ENCODE assay signal across 13 mouse cellular contexts in genomic region chr16:35067095-35067494, GRCm38 (mm10). TPM values are rescaled to one million over a fixed set of nuclear protein-coding genes. Genes with fewer than 3 reads are reported as not detected.
A peak's percentile ranks its signal among the peaks of the same experiment; 100 is the strongest.
DNase-seq lines count a peak whose midpoint lies in the region; ATAC-seq lines count a peak whose summit lies in the region.
"Had no signal": no experiment of that assay in that cellular context is flagged by ENCODE, and none has a peak within 500 bp of the region (broad histone marks: within the 10 kb centered on the region; RNA-seq: fewer than 3 reads in every experiment).

No protein-coding gene starts in this region.

- DNase-seq in embryonic facial prominence, embryonic 11.5 days (ENCODE audit: low spot score): peak; percentile 11
- no peak for DNase-seq in embryonic facial prominence, embryonic 10.5 days (ENCODE audit: low spot score)
- DNase-seq in lung, adult 18-20 months: peak; percentile 15 to 21
- no peak for DNase-seq in lung, postnatal 10 days
- DNase-seq in frontal cortex, postnatal 36 days (ENCODE audit: low spot score in 2 of 2): peak; percentile 14 to 30
- DNase-seq in lung, postnatal 25 days (ENCODE audit: low spot score): peak; percentile 20
- DNase-seq in yolk sac, embryonic 10.5 days (ENCODE audit: low spot score): no peak
- DNase-seq in hindbrain, embryonic 11.5 days (ENCODE audit: low spot score): no peak
- DNase-seq: cerebellum, postnatal 10 days; kidney, postnatal 4 days; left cerebral cortex, postnatal 4 days had no signal

- H3K27me3 ChIP-seq in embryonic facial prominence, embryonic 11.5 days (ENCODE audit: control insufficient read depth, insufficient read depth, low read length): no peaks in the 10 kb centered on the region
- H3K27me3 ChIP-seq in embryonic facial prominence, embryonic 10.5 days (replicated peaks; ENCODE audit: low read depth, poor library complexity, severe bottlenecking): no peaks in the 10 kb centered on the region
- H3K27me3 ChIP-seq in hindbrain, embryonic 11.5 days (ENCODE audit: control insufficient read depth, insufficient read depth, low read length): no peaks in the 10 kb centered on the region

- H3K4me1 ChIP-seq in embryonic facial prominence, embryonic 11.5 days (ENCODE audit: control insufficient read depth, insufficient read depth, low read length): no peaks in the 10 kb centered on the region
- peaks cover 5% of the 10 kb centered on the region; the same call in 1 of the 2 replicates for H3K4me1 ChIP-seq in embryonic facial prominence, embryonic 10.5 days
- no peaks in the 10 kb centered on the region for H3K4me1 ChIP-seq in hindbrain, embryonic 11.5 days (replicated peaks; ENCODE audit: control insufficient read depth, insufficient read depth, low read length)

- no peak overlapping the region for H3K9ac ChIP-seq in embryonic facial prominence, embryonic 11.5 days (replicated peaks; ENCODE audit: low read length)
- no peak overlapping the region for H3K9ac ChIP-seq in hindbrain, embryonic 11.5 days (ENCODE audit: low read depth, low read length)

- H3K9me3 ChIP-seq in embryonic facial prominence, embryonic 11.5 days (replicated peaks; ENCODE audit: control insufficient read depth, low read length): no peaks in the 10 kb centered on the region
- no peaks in the 10 kb centered on the region for H3K9me3 ChIP-seq in embryonic facial prominence, embryonic 10.5 days
- H3K9me3 ChIP-seq in hindbrain, embryonic 11.5 days (ENCODE audit: control insufficient read depth, low read length): no peaks in the 10 kb centered on the region

- H3K4me3 ChIP-seq in embryonic facial prominence, embryonic 11.5 days (ENCODE audit: low read depth, low read length): no peak overlapping the region
- H3K4me3 ChIP-seq in embryonic facial prominence, embryonic 10.5 days: no peak overlapping the region
- H3K4me3 ChIP-seq in hindbrain, embryonic 11.5 days (ENCODE audit: low read depth, low read length): no peak overlapping the region
- H3K4me3 ChIP-seq: erythroblast, embryonic 14.5 days; myocyte had no signal

- no peak for ATAC-seq in embryonic facial prominence, embryonic 11.5 days (replicated peaks; ENCODE audit: insufficient number of reproducible peaks, low FRiP score, low TSS enrichment, low read depth)
- no peak for ATAC-seq in hindbrain, embryonic 11.5 days (ENCODE audit: low FRiP score)

- H3K4me2 ChIP-seq in embryonic facial prominence, embryonic 11.5 days (ENCODE audit: low read depth, low read length): no peak overlapping the region
- no peak overlapping the region for H3K4me2 ChIP-seq in hindbrain, embryonic 11.5 days (replicated peaks; ENCODE audit: low read depth, low read length)

- H3K27ac ChIP-seq in embryonic facial prominence, embryonic 11.5 days (replicated peaks; ENCODE audit: low read depth, low read length): no peak overlapping the region
- no peak overlapping the region for H3K27ac ChIP-seq in embryonic facial prominence, embryonic 10.5 days (replicated peaks)
- H3K27ac ChIP-seq in hindbrain, embryonic 11.5 days (ENCODE audit: low read depth, low read length): no peak overlapping the region

- H3K36me3 ChIP-seq in embryonic facial prominence, embryonic 11.5 days (replicated peaks; ENCODE audit: control insufficient read depth, insufficient read depth, low read depth, low read length): no peaks in the 10 kb centered on the region
- H3K36me3 ChIP-seq in embryonic facial prominence, embryonic 10.5 days (replicated peaks): peaks cover 14% of the 10 kb centered on the region
- H3K36me3 ChIP-seq in hindbrain, embryonic 11.5 days (ENCODE audit: control insufficient read depth, insufficient read depth, low read length): no peaks in the 10 kb centered on the region

- 62% methylated on average over 8 of the region's 8 CpGs for WGBS in embryonic facial prominence, embryonic 11.5 days
- WGBS in embryonic facial prominence, embryonic 10.5 days: 75% methylated on average over 8 of the region's 8 CpGs
- 70% methylated on average over 8 of the region's 8 CpGs for WGBS in hindbrain, embryonic 11.5 days

RNA-seq across cellular contexts. Expression of gene Hacd2, which starts 44.9 kb away (rescaled TPM):
- 24.7 and 25.2 TPM in 2 replicates for polyA plus RNA-seq in embryonic facial prominence, embryonic 11.5 days (2014; fragmentation: Nextera tagmentation; extraction: Ambion mirVana)
- 77.4 and 77.5 TPM in 2 replicates for polyA plus RNA-seq in embryonic facial prominence, embryonic 10.5 days (2016; fragmentation: Nextera tagmentation; extraction: Ambion mirVana)
- 27.7 and 31.7 TPM in 2 replicates for polyA plus RNA-seq in hindbrain, embryonic 11.5 days (2014; fragmentation: Nextera tagmentation; extraction: Ambion mirVana)

Comparison
In these comparisons a context has a peak if more than half of its experiments do, and no peak if none do; other contexts are left out.
1. DNase-seq: peak in embryonic facial prominence, embryonic 11.5 days (single experiment), lung, adult 18-20 months (2 of 2), frontal cortex, postnatal 36 days (2 of 2) and lung, postnatal 25 days (single experiment); none in embryonic facial prominence, embryonic 10.5 days (single experiment), lung, postnatal 10 days (single experiment), yolk sac, embryonic 10.5 days (single experiment) and hindbrain, embryonic 11.5 days (single experiment).